Mouse (Mus musculus) kidney, postnatal 4 days (tissue): Measurements from ENCODE around the gene Dmrtc2.
A peak's percentile ranks its signal among the peaks of the same experiment; 100 is the strongest.

Experiments used
- DNase-seq, 2 experiments: peaks; one replicate each; pipeline ENCODE4 v3.0.0; 2021; ENCODE audit warnings: mixed read lengths in 2 of 2

Gene Dmrtc2

GRCm38 (mm10) chr7:24902630-24903443 is 33.0 kb downstream of the Dmrtc2 start, which contains the start of gene Arhgef1:
Gene Arhgef1 (plus strand): TSS chr7:24902912.
- peak; percentile 76 to 83 for DNase-seq

GRCm38 (mm10) chr7:24903444-24903825 is 33.6 kb downstream of the Dmrtc2 start:
- no peak for DNase-seq

- DNase-seq: peak; percentile 98 to 99
Observed at GRCm38 (mm10) chr7:24904070-24904483, 34.2 kb downstream of the Dmrtc2 start.

- peak; percentile 73 to 83 for DNase-seq
Observed at GRCm38 (mm10) chr7:24904936-24905335, 35.1 kb downstream of the Dmrtc2 start.

- DNase-seq: no peak
Observed at GRCm38 (mm10) chr7:24906551-24906950, 36.7 kb downstream of the Dmrtc2 start.

GRCm38 (mm10) chr7:24907211-24907748 is 37.4 kb downstream of the Dmrtc2 start:
- peak; percentile 39 to 40 for DNase-seq

- no peak for DNase-seq
Observed at GRCm38 (mm10) chr7:24912480-24912879, 42.6 kb downstream of the Dmrtc2 start.

- no peak for DNase-seq
Observed at GRCm38 (mm10) chr7:24918763-24919323, 49.0 kb downstream of the Dmrtc2 start.

GRCm38 (mm10) chr7:24919728-24920127 is 49.9 kb downstream of the Dmrtc2 start:
- no peak for DNase-seq
